Mouse (Mus musculus) right cerebral cortex, adult 18-20 months (tissue): Measurements from ENCODE around the gene D230025D16Rik.

Experiments
- DNase-seq: peaks from one replicate; pipeline ENCODE4 v3.0.0; 2022; ENCODE audit warnings: mixed read lengths

D230025D16Rik gene

DNA sequence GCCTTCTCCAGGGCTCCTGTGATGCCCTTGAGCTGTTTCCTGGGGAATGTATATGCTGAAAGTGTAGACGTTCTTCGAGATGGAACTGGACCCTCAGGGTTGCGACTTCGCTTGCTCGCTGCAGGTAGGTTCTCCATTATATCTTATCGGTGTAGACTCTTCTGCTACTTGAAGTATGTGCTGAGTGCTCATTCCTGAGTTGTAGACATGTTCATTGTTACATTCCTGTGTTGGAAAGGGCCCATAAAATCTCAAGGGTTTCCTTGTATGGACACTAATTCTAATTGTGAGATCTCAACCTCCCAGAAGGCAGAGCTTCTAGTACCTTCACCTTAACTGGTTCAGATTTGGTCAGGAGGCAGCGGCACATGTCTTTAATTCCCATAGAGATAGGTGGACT lies 16.1 kb downstream of the D230025D16Rik start:
- DNase-seq = no peak

DNA sequence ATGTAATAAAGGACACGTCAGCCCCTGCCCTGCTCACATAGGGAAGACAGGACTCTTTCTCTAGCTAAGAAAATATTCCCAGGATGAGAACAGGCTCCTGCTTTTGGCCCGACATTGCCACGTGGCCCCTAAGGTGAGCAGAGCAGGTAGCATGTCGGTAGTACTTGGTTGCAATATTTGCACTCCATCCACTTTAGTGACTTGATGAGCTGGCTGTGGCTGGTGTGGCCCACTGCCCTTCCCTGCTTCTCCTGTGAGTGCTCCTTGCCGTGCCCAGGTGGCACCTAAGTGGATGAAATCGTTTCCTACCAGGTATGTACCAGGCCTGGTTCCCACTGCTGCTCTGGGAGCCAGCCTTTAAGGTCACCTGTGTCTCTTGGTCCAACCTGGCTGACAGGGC lies 27.0 kb downstream of the D230025D16Rik start:
- DNase-seq = no peak

DNA sequence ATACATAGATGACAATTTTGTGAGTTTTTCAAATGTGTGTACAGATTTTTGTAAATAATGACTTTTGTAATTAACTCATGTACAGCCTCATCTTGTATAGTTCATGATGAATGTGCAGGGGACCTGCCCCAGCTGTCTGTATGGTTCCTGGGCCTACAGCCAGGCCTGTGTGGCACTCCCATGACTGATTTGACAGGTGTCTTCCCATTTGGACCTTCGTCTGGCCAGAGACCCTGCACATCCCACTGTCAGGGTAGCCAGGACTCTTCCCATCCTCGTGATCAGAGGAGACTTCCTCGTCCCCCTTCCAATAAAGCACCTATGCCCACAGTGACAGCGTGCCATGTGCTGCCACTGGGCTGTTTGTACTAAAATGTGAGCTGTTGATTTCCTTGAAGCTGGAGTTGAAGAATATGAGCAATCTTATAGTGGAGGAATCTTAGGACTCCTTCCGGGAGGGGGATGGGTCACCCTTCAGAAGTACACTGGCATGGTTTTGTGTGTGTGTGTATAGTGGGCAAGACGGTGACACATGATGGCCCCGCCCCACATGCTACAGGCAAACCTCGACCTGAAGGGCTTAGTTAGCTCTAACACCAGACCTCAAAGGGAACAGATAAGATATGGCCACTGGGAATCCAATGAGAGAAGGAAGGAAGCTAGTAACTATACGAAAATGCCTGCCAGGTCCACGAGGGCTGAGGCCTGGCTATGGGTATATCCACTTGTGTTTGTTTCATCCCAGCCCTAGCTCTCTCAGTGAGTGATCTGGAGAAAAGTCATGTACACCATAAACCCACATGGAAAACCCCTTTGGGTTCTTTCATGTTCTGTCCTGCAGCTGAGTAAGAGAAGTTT lies 28.0 kb downstream of the D230025D16Rik start:
- DNase-seq = no peak

DNA sequence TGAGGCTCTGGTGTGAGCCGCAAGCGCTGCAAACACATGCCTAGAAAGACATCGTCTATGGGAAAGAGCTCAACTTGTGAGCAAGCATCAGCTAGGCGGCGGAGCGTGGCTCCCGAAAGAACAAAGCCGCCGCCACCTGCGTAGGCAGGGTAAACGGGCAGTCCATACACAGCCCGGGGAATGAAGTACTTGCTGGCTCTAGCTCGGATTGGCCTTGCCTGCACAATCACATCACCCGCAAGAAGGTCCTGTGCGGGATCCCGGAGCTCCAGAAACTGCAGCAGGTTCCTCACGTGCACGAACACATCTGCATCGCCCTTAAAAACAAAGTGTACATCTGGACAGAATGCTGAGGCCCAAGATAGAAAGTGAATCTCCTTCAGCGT lies 28.8 kb downstream of the D230025D16Rik start:
- no peak for DNase-seq

DNA sequence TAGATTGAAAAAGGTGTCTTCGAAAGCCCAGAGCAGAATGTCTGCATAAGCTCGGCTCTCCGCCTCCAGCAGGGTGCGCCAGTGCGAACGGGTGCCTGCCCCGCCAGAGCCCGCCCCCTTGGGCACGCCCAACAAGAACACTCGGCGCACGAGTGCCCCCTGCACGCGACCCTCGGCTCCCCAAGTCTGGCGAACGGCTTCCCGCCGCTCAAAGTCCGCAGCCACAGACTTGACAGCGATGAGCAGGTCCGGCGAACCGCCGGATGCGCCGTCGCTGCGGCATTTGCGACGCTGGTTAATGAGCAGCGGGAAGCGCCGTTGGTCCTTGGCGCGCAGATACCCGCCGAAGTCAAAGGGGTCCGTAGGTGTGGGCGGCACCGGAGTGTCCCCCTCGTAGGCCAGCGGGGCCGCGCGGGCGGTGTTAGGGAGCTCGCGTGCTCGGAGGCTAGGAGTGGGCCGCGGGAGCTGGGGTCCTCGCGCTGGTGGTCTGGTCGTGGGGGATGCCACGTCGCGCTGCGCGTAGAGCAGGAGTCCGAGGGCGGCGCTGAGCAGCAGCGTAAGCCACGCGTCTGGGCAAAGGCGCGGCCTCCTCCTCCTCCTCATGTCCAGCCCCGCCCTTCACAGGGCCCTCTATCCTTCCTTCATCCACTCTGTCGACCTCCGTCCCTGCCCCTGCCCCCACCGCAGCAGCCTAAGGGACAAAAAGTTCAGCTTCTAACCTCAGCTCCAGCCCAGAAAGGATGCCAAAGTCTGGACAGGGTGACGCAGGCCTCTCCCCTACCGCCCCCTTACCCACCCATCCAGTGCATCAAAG lies 29.4 kb downstream of the D230025D16Rik start:
- peak; percentile 90 for DNase-seq

DNA sequence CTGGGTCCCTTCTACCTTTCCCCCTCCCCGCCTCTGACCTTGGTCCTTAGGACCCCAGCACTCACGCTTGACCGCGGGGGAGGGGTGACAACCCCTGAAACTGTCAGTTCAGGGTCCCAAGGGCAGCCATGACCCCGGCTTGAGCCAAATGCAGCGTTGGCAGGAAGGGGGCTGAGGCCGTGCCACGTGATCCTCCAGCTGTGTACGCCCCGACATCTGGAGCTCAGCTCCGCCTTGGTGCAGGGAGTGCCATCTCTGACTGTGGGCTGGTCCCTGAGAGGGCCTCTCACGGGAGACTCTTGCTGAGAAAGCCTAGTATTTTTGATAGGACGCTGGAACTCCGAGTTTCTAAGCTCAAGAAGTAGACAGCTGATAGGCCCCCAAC lies 30.0 kb downstream of the D230025D16Rik start, which contains the start of gene B3gnt9:
B3gnt9 (minus strand) TSS at position 188 of the 385 bp plus-strand sequence.
- no peak for DNase-seq

DNA sequence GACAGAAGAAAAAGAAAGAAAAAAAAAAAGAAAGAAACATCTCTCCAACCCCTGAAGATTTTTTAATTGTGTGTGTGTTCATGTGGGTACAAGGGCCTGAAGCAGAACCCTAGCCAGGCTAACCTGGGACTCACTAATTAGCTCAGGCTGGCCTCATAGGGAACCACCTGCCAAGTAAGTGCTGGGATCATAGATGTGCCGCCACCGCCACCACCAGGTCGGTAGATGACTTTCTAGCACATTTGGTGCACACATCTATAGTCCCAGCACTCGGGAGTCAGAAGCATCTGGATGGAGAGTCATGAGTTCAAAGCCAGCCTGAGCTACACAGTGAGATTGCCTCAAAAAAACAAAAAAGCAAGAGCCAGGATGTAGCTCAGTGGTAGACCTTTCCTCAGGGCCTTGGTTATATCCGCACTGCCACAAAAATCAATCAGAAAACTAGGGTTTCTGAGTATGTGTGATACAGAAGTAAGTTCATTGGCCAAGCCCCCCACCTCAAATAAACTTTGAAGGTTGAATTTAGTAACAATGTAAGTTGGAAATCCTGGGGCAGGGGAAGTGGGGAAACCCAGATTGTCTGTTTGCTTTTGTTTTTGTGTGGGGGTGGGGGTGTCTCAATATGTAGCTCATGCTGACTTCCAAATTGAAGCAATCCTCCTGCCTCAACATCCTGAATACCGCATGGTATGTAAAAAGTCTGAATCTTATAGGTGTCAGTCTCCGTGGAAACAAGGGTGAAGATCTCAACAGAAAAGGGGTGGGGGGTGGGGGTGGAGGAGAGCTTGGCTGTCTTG lies 32.6 kb downstream of the D230025D16Rik start:
- no peak for DNase-seq

DNA sequence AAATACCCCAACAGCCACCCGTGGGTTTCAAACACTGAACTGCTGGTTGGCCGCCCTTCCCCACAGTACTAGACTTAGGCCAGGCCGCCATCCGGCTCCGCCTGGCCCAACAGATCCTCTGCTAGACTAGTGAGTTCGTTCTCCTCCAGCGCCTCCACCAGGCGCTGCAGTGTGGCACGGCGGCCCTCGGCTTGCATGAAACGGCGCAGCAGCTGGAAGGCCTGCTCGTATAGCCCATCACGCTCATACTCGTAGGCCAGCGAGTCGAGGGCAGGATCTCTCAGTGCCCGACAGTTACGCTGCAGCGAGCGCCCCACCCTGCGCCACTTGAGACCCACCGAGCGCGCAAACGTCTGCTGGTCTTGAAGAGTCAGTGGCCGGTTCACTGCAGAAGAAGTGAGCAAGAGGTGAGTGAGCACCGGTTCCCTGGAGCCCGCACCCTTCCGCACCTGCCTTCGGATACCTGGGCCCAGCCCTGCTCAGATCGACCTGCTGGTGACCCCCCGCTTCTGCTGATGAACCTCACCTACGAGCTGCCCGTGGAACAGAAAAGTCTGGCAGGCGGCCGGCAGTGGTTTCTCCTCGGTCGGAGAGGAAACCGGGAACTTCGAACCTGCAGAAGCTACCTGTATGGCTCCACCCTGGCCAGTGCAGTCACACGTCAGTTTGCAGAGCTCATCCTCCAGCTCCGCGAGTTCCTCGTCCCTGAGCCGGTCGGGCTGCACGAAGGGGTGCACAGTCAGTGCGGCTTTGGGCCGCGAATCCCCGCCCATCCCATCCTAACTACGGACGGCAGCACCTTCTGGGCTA lies 34.2 kb downstream of the D230025D16Rik start:
- no peak for DNase-seq

DNA sequence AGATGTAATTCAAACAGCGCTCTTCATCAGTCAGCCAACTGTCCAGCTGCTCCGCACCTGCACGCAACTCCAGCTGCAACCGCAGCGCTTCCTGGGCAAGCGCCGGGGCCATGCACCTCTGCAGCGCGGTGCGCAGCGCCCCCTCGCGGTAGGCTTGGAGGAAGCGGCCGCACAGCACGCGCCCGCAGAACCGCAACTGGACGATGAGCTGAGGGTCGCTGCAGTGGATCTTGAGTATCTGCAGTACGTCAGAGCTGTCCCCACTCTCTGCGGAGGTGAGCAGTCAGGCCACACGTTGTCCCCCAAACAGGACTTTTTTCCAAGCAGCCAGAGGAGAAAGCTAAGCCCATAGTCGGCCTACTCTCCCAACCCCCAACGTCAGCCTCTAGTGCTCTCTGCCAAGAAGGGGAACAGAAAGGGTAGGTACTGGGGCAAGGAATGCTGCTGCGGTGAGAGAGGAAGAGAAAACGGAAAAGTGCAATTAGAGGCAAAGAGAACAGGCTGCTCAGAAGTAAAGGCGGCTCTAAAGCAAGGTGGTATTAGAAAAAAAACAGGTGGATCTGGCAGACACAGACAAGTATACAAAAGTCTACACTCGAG lies 34.9 kb downstream of the D230025D16Rik start:
- peak; percentile 59 for DNase-seq

DNA sequence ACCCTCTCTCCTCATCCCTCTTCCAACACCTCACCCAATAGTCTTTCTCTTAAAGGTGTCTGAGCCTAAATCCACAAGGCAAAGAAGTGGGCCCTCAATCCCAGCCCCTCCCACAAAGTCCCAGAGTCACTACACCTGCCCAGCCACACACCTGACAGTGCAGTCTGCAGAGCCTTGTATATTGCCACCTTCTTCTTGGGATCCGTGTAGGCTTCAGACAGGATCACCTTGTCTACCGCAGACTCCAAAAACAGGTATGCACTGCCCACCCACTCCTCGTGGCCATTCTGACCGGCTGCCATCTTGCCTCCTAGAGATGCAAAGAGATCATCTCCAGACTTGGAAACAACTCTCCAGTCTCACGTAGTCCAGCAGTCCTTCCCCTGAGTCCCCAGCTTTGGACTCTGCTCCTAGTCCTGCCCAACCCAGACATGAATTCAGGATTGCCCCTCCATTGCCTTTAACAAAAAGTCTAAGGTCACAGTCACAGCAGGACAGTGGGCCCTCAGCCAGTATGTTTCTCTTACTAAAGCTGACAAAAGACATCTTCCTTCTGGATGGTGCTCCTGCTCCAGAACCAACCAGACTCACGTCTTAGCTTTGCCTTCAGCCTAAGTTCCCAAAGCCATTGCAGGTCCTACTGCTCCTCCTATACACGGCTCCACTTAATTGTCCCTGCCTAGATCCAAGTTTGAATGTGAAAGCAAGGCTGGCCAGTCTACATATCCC lies 35.6 kb downstream of the D230025D16Rik start:
- DNase-seq = no peak

DNA sequence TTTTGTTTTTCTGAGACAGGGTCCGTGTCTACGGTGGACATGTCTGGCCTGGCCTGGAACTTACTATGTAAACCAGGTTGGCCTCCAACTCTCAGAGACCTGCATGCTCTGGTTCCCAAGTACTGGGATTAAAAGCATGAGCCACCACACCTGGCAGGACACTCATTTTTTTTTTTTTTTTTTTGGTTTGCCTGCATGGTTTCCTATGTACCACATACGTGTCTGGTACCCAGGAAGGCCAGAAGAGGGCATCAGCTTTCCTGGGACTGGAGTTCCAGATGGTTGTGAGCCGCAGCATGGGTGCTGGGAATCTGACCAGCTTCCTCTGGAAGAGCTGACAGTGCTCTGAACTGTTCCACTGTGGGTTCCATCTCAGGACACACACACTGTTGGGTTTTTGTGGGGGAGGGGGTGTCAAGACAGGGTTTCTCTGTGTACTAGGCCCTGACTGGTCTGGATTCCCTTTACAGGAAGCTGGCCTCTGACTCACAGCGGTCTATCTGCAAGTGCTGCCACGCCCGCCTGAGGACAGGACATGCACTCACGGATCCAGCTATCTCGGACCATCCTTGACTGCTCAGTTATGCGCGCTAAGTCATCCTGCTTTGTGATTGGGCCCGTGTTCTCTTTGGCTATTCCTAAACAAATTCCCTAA lies 36.5 kb downstream of the D230025D16Rik start:
- DNase-seq = no peak

DNA sequence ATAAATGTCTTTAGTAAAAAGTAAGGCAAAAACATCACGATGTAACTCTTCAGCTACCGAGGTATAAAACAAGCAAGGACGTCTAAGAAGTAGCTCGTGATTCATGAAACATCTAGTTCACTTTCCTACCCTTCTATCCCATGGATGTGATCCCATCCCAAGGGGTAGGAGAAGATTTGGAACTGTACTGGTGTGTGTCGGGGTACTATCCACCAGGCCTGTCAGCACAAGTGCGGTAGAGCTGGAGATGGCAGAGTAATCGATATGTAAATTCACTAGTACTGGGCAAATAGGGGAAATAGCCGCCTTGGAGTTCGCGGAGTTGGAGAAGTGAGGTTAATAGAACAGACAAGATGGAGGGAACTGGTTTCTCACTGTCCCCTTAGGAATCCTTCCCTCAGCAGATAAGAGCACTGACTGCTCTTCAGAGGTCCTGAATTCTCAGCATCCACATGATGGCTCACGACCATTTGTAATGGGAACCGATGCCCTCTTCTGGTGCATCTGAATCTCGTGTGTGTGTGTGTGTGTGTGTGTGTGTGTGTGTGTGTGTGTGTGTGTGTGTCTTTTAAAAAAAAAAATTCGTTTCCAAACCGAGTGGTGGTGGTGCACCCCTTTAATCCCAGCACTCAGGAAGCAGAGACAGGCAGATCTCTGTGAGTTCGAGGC lies 38.4 kb downstream of the D230025D16Rik start:
- no peak for DNase-seq

DNA sequence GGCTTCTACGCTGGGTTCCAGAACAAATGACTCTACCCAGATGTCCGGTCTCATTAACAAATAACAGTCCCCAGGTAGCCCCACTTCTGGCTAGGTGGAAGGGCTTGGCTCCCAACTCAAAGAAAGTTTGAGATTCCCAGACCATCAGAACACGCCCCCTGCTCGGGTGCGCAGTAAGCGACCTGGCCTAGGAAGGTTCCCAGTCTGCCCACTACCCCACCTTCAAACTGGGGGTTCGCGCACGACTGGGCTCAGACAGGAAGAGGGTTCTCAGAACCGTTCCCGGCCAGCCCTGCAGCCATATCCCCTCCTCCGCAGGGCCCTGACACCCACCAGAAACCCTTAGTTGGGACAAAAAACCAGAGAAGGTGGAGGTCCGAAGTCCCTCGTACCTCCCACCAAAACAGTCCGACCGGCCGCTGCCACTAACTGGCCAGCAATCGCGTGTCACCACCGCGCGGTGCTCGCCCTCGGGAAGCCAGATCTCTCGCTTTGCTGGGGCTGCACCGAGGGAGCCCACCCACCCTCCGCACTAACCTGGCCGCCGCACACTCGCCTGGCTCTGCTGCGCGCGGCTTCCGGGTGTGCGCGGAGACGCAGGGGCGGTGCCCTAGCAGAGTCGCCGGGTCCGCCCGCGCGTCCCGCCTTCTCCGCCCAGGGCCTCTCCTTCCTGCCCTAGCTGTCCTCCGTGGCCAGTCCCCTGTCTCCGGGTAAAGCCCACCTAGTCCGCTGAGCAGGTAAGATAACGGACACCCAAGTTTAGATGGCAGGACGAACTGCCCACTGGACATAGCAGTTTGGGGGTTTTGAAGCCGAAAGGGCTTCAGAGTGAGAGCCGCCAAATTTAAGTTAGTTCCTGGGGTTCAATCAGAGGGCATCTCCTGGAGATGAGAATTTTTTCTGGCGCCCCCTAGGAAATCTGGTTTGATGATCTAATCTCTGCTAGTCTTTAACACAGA lies 39.4 kb downstream of the D230025D16Rik start, which contains the start of the genes Tradd and Fbxl8:
Tradd (minus strand) TSS at position 586 of the 959 bp plus-strand sequence.
Fbxl8 (plus strand) TSS at position 625 of the 959 bp plus-strand sequence.
- no peak for DNase-seq

DNA sequence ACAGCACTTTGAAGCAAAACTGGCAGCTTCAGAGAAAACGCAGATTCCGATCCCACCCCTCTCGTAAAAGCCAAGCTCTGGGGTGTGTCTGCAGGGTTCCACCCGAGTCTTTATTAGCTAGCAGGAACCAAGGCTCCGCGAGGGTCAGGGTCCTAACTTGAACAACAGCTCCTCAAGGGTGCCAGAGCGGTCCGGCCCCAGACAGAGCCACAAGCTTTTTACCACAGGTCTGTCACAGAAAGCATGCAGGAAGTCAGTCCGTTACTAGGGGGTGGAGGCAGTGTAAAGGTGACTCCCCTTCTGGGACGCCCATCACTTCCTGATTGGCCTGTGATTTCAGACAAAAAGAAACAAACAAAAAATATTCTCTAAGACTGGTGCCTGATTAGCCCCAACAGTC lies 40.2 kb downstream of the D230025D16Rik start:
- no peak for DNase-seq

DNA sequence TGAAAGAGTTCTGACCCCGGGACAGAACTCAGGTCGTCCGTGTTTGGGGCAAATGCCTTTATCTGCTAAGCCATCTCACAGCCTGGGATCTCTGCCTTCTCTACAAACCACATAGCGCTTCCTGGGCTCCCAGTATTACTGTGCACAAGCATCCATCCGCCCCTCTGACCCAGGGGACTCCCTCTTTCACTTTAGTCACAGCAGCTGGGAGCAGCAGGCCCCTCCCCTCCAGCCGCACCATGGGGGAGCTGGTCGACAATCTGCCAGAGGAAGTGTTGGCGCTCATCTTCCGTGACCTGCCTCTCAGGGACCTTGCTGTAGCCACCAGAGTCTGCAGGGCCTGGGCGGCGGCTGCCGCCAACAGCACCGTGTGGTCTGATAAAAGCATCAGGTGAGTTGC lies 41.8 kb downstream of the D230025D16Rik start:
- no peak for DNase-seq

DNA sequence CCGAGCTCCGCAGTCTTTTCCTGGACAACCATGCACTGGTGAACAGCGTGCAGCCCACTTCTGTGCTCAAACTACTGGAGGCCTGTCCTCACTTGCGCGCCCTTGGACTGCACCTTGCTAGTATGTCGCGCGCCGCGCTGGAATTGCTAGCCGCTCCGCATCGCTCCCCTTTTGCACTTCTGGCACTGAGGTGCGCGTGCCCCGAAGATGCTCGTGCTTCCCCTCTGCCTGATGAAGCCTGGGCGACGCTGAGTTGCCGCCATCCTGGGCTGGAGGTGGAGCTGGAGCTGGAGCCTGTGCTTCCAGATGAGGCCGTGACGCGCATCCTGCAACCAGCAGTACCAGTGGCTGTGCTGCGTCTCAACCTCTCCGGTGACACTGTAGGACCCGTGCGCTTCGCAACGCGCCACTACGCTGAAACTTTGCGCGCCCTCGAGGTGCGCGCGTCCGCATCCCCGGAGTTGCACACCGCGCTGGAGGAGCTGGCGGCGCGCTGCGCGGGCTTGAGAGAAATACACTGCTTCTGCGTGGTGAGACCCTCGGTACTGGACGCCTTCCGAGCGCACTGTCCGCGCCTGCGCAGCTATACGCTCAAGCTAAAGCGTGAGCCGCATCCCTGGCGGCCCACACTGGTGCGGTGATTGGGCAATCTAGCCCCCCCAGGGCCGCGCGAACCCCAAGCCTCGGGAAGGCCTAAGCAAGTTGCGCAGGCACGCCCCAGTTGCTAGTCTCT lies 43.6 kb downstream of the D230025D16Rik start:
- peak; percentile 92 for DNase-seq

DNA sequence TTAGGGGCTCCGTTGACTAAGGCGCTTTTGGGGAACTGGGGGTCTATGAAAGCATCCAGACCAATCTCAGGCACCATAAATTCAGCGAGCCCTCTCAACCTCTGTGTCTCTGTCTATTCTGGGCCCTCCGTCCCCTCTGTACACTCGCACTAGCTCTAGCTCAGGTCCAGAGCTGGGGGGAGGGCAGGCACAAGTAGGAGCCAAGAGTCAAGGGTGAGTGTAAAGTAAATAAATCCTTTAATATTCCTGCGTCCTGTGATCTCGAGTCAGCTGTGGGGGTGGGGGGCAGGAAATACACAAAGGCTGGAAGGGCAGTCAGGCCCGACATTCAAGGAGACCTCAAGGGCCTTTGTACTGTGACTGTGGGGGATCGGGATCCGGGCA lies 44.1 kb downstream of the D230025D16Rik start:
- DNase-seq = no peak

DNA sequence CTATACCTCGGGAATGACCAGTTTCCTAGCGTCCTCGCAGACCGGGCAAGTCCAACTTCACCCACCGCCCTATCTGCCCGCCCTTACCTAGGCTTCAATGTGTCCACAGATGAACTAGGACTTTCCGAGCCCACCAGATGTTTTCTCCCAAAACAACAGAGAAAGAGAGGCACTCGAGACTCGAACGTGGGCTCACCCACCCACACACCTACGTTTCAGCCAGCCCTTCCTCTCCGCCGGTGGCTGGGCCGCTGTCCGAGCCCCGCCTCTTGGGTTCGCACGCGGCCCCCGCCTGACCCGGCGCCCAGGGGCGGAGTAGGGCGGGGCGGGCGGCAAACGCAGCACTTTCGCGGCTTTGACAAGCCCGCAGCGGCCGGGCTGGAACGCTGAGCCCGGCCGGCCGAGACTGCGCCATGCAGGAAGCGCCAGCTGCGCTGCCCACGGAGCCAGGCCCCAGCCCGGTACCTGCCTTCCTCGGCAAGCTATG lies 44.6 kb downstream of the D230025D16Rik start, which contains the start of gene Hsf4:
Hsf4 (plus strand) TSS at position 341 of the 487 bp plus-strand sequence.
- peak; percentile 73 for DNase-seq
